In the genomic region with DNA sequence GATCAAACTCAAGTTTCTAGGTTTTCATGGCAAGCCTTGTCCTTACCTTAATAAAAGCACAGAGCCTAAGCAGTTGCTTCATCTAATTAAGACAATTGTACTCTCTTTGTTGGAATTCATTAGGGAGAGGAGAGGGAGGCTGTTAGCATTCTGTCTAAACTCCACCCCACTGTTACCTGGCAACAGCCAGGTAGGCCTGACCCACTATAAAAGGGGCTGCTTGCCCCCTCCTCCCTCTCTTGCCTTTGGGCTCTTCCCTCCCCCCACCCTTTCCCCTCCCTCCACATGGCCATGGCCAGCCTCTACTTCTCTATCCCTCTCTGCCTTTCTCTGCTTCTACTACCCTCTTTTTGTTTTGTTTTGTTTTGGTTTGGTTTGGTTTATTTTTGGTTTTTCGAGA, we compare ENCODE assay signal across 24 mouse cellular contexts. TPM values are rescaled to one million over a fixed set of nuclear protein-coding genes. Genes with fewer than 3 reads are reported as not detected.
A peak's percentile ranks its signal among the peaks of the same experiment; 100 is the strongest.
DNase-seq lines count a peak whose midpoint lies in the region; TF ChIP-seq lines count a peak whose summit lies in the region.
"Had no signal": no experiment of that assay in that cellular context is flagged by ENCODE, and none has a peak within 500 bp of the region (broad histone marks: within the 10 kb centered on the region; RNA-seq: fewer than 3 reads in every experiment).

No protein-coding gene starts in this region.

- no peak for TF ChIP-seq CTCF in E14TG2a.4 (conservative IDR thresholded peaks at IDR 0.05; ENCODE audit: low read length)

- no peaks in the 10 kb centered on the region for H3K27me3 ChIP-seq in E14TG2a.4 (ENCODE audit: insufficient read depth, low read length)
- H3K27me3 ChIP-seq: CH12.LX; embryonic facial prominence, embryonic 13.5 days; embryonic facial prominence, embryonic 15.5 days; Patski had no signal

- H3K36me3 ChIP-seq in E14TG2a.4 (ENCODE audit: insufficient read depth, low read length), result 0 out of 2 replicates have a peak, but pooled peaks cover under 1% of the 10 kb centered on the region
- H3K36me3 ChIP-seq: embryonic facial prominence, embryonic 13.5 days; embryonic facial prominence, embryonic 15.5 days; forebrain, embryonic 10.5 days; forebrain, embryonic 12.5 days; G1E had no signal

- H3K4me3 ChIP-seq in E14TG2a.4 (replicated peaks; ENCODE audit: low read length), result peak overlapping the region; percentile 57
- H3K4me3 ChIP-seq: embryonic facial prominence, embryonic 13.5 days; embryonic facial prominence, embryonic 15.5 days; erythroblast, embryonic 14.5 days; forebrain, embryonic 10.5 days; forebrain, embryonic 12.5 days had no signal

- DNase-seq in ES-CJ7 (ENCODE audit: low read depth, low spot score) (peak; percentile 60), R1 (ENCODE audit: low read depth, low spot score) (peak; percentile 50)
- no peak for DNase-seq in cerebellum, adult 18-20 months
- DNase-seq in adrenal gland, postnatal 10 days, result no peak
- DNase-seq: adrenal gland, adult 2 months; adrenal gland, postnatal 14 days; adrenal gland, postnatal 36 days; B cell, adult 2 months; cerebellum, adult 11-12 months; cerebellum, adult 8-10 months; cerebellum, adult 9-11 months; cerebellum, postnatal 14 days; cerebellum, postnatal 36 days; embryo, embryonic 11 days; forebrain, postnatal 0 days had no signal

- no peaks in the 10 kb centered on the region for H3K9me3 ChIP-seq in E14TG2a.4 (ENCODE audit: low read length)
- H3K9me3 ChIP-seq: embryonic facial prominence, embryonic 13.5 days; embryonic facial prominence, embryonic 15.5 days; forebrain, embryonic 10.5 days; forebrain, embryonic 12.5 days had no signal

- peaks cover 91% of the 10 kb centered on the region for H3K4me1 ChIP-seq in E14TG2a.4 (replicated peaks; ENCODE audit: low read depth, low read length)

RNA-seq across cellular contexts. Expression of a gene that starts 3.5 kb away (rescaled TPM):
- total RNA-seq in adrenal gland, postnatal 10 days (2021), result 10 to 100 TPM; 40.3 to 50.5 TPM

RNA-seq across cellular contexts. Expression of a gene that starts 11.4 kb away (rescaled TPM):
- total RNA-seq in adrenal gland, postnatal 10 days (2021), result 1 to 10 TPM; 3.6 to 5.8 TPM

RNA-seq across cellular contexts. Expression of a gene that starts 51.9 kb away (rescaled TPM):
- 100 to 1,000 TPM; 159 to 169 TPM for total RNA-seq in adrenal gland, postnatal 10 days (2021)

Comparison
In these comparisons a context has a peak if more than half of its experiments do, and no peak if none do; other contexts are left out.
1. DNase-seq: peak in ES-CJ7 (single experiment) and R1 (single experiment); none in cerebellum, adult 18-20 months (0 of 2) and adrenal gland, postnatal 10 days (single experiment).